Mouse (Mus musculus) megakaryocyte-erythroid progenitor cell, adult 5 weeks (primary cell): Measurements from ENCODE around the gene Eif5a. TPM values are rescaled to one million over a fixed set of nuclear protein-coding genes. Genes with fewer than 3 reads are reported as not detected.

Experiments
- polyA plus RNA-seq: library from polyadenylated mRNA; stranded (reverse); fragments of >175 nt; gene quantifications from 2 replicates; pipeline ENCODE4 v1.2.3, GENCODE M21; 2012

The Eif5a gene
- 2,243 and 2,337 TPM in 2 replicates for polyA plus RNA-seq

GRCm38 (mm10) chr11:69921114-69922011 is at the start of gene Eif5a:
Gene Eif5a, minus strand, starts transcription at chr11:69921958.

GRCm38 (mm10) chr11:69964650-69965270 is 43.0 kb upstream of the Eif5a start, which contains the start of gene Cldn7:
Gene Cldn7, plus strand, starts transcription at chr11:69964779.

DNA sequence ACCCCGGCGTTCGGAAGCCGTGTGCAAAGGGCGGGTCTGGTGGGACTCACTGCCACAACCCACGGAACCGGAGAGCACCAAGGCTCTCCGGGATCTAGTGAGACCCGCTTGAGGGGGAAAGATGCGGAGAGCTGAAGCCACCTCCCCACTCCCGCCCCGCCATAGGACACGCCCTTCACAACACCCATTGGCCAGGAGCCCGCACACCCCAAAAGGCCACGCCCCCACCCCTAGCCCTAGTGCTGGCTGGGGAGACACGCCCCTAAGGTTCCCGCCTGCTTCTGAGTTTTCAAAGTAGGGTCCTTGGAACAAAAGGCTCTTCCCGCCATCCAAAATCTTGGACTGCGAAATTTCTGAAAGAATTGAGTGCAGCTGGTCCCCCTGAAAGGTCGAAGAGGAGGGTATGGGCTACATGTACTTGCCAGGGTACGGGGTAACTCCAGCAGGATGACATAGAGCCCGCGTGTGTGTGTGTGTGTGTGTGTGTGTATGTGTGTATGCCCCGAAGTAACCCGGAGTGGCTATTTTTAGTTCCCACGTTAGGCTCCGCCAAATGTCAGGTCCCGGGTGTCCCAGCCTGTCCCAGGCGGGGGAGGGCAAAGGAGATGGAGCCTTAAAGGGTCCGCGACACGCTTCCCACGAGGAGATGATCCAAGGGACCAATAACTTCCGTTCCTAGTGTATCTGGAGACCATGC is 26.5 kb upstream of the Eif5a start, which contains the start of gene Slc2a4:
Slc2a4 (minus strand) TSS at position 123 of the 697 bp plus-strand sequence.

DNA sequence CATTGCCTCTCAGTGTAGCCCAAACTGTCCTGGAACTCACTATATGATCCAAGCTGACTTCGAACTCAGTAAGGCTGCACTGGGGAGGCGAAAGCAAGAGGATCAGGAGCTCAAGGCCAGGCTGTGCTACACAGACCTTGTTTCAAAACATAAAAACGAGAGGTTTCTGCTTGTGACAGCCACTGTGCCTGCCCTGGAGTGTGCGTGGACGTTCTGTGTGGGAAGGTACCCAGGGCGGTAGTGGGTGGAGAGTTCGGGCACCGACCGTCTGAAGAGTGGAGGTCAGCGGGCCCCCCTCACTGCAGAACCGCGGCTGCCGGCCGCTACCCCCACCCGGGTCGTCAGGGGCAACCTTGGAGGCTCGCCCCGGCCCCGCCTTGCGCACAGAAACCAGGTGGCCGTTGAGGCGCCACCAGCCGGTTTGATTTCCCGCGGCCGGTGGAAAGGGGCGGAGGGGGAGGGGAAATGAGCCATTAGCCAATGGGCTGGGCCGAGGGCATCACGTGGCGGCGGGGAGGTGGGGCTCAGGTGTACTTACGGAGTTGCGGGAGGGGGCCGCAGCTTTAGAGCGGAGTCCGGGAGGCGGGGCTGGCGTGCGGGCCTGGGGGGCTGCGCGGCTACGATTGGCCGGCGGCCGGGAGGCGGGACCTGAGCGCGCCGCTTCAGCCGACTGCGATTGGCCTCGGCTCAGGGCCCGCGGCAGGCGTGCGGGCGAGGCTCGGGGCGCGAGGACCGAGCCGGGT is 13.6 kb upstream of the Eif5a start, which contains the start of gene Ybx2:
Ybx2 (plus strand) TSS at position 660 of the 743 bp plus-strand sequence.

GRCm38 (mm10) chr11:69913554-69914371 is 8.0 kb downstream of the Eif5a start, which contains the start of gene Gps2:
Gene Gps2, plus strand, starts transcription at chr11:69913888.

GRCm38 (mm10) chr11:69900471-69901405 is 21.0 kb downstream of the Eif5a start, which contains the start of the genes 2810408A11Rik and Neurl4:
Gene 2810408A11Rik, minus strand, starts transcription at chr11:69900987.
Gene Neurl4, plus strand, starts transcription at chr11:69901072.

DNA sequence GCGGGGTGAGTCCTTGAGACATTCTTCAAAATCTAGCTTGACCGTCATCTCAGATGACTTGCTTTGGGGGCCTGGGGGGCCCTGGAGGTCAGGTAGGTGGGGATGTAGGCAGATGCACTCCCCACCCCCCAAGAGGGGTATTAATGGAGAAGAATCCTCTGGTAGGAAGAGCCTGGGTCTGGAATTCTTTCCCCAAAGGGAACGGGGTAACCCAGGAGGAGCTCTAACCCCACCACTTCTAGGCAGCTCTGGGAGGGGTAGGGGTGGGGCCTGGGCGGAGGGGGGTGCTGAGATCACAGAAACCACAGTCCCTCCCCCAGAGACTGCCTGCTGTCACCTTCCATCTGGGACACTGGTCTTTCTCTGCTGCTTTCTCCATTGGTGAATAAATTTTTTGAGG is 26.5 kb downstream of the Eif5a start, which contains the start of gene Acap1:
Acap1 (minus strand) TSS at position 249 of the 400 bp plus-strand sequence.

DNA sequence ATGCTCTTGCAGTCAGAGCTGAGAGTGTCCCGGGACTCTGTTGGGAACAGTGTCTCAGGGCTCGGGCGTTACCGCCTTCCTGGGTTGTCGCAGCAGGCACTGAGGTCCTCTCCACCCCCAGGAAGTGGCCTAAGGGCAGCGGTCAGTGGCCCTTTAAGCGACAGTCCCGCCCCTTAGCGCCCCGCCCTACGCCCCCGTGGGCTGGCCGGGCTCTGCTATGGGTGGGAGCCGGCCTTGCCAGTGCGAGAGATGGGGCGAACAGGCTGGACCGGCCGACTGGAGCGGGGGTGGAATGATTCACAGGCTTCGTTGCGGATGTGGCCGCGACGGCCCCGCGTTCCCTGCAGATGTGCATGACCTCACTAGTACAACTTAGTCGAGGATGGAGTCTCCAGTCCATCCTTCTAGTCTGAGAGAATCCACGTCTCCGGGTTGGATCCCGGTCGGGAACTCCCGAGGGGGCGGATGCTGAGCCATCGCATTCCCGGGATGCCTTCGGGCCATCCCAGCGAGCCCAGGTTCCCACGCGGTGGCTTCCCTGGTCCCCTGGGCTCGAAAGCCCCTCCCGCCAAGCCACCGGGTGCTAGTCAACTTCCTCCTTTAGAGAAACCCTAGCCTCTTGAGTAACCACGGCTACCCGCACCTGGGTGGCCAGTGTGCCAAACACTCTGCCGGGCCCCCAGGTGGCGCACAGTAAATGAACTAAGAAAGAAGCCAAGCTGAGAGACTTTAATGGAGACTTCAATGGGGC is 40.7 kb downstream of the Eif5a start, which contains the start of gene Kctd11:
Kctd11 (minus strand) TSS at position 554 of the 751 bp plus-strand sequence.

GRCm38 (mm10) chr11:69877878-69878277 is 43.9 kb downstream of the Eif5a start, which contains the start of gene Tmem95:
Gene Tmem95, minus strand, starts transcription at chr11:69878018.

Other genes with a start within 250 kb of the Eif5a start
- gene Eif4a1, start 249.5 kb downstream of the Eif5a start, polyA plus RNA-seq = 275 and 277 TPM in 2 replicates
- 103 and 104 TPM in 2 replicates for gene Senp3, start 239.9 kb downstream of the Eif5a start, polyA plus RNA-seq
- gene Tnfsf13, start 236.2 kb downstream of the Eif5a start, polyA plus RNA-seq = 11.4 TPM in 2 replicates
- gene Tnfsf12, start 226.1 kb downstream of the Eif5a start, polyA plus RNA-seq = 7.9 and 10.0 TPM in 2 replicates
- 2.5 and 3.6 TPM in 2 replicates for gene Tnfsfm13, start 225.9 kb downstream of the Eif5a start, polyA plus RNA-seq
- gene Polr2a, start 163.3 kb downstream of the Eif5a start, polyA plus RNA-seq = 82.4 and 83.8 TPM in 2 replicates
- not detected in 2 replicates for gene Slc35g3, start 160.0 kb downstream of the Eif5a start, polyA plus RNA-seq
- 3.7 and 6.1 TPM in 2 replicates for gene Zbtb4, start 156.0 kb downstream of the Eif5a start, polyA plus RNA-seq
- gene Chrnb1, start 126.0 kb downstream of the Eif5a start, polyA plus RNA-seq = 1.1 and 1.2 TPM in 2 replicates
- 1.1 and 1.4 TPM in 2 replicates for gene Fgf11, start 120.1 kb downstream of the Eif5a start, polyA plus RNA-seq
- 0.03 TPM in 1 of 2 replicates, not detected in the other for gene Tmem102, start 116.3 kb downstream of the Eif5a start, polyA plus RNA-seq
- gene Gm39566, start 106.7 kb downstream of the Eif5a start, polyA plus RNA-seq = not detected in 2 replicates
- not detected in 2 replicates for gene Spem2, start 103.5 kb downstream of the Eif5a start, polyA plus RNA-seq
- gene Spem1, start 99.8 kb downstream of the Eif5a start, polyA plus RNA-seq = 0.11 TPM in 1 of 2 replicates, not detected in the other
- gene Nlgn2, start 84.2 kb downstream of the Eif5a start, polyA plus RNA-seq = 40.3 and 57.2 TPM in 2 replicates
- gene Tmem256, start 83.4 kb downstream of the Eif5a start, polyA plus RNA-seq = 437 and 678 TPM in 2 replicates
- gene Plscr3, start 75.6 kb downstream of the Eif5a start, polyA plus RNA-seq = 149 and 165 TPM in 2 replicates
- 0.27 and 0.99 TPM in 2 replicates for gene Tnk1, start 63.2 kb downstream of the Eif5a start, polyA plus RNA-seq
- gene Tmem95, start 43.9 kb downstream of the Eif5a start, polyA plus RNA-seq = not detected in 2 replicates
- 1.2 and 1.7 TPM in 2 replicates for gene Kctd11, start 40.6 kb downstream of the Eif5a start, polyA plus RNA-seq
- 138 and 178 TPM in 2 replicates for gene Acap1, start 26.4 kb downstream of the Eif5a start, polyA plus RNA-seq
- 1.7 and 2.8 TPM in 2 replicates for gene 2810408A11Rik, start 21.0 kb downstream of the Eif5a start, polyA plus RNA-seq
- gene Neurl4, start 20.9 kb downstream of the Eif5a start, polyA plus RNA-seq = 79.1 and 86.6 TPM in 2 replicates
- 173 and 210 TPM in 2 replicates for gene Gps2, start 8.1 kb downstream of the Eif5a start, polyA plus RNA-seq
- 1.3 and 1.6 TPM in 2 replicates for gene Ybx2, start 13.8 kb upstream of the Eif5a start, polyA plus RNA-seq
- 0.54 and 1.5 TPM in 2 replicates for gene Slc2a4, start 26.2 kb upstream of the Eif5a start, polyA plus RNA-seq
- gene Cldn7, start 42.8 kb upstream of the Eif5a start, polyA plus RNA-seq = 0.12 TPM in 1 of 2 replicates, not detected in the other
- gene Ctdnep1, start 59.2 kb upstream of the Eif5a start, polyA plus RNA-seq = 253 and 255 TPM in 2 replicates
- 12.4 and 14.3 TPM in 2 replicates for gene Elp5, start 60.6 kb upstream of the Eif5a start, polyA plus RNA-seq
- gene Gabarap, start 69.2 kb upstream of the Eif5a start, polyA plus RNA-seq = 379 and 448 TPM in 2 replicates
- gene Phf23, start 73.8 kb upstream of the Eif5a start, polyA plus RNA-seq = 73.1 and 84.1 TPM in 2 replicates
- 50.0 and 50.7 TPM in 2 replicates for gene Dvl2, start 78.6 kb upstream of the Eif5a start, polyA plus RNA-seq
- gene Acadvl, start 93.5 kb upstream of the Eif5a start, polyA plus RNA-seq = 22.8 and 23.6 TPM in 2 replicates
- gene Dlg4, start 95.0 kb upstream of the Eif5a start, polyA plus RNA-seq = 22.0 and 24.1 TPM in 2 replicates
- not detected in 2 replicates for gene Asgr1, start 132.1 kb upstream of the Eif5a start, polyA plus RNA-seq
- 0.37 and 0.61 TPM in 2 replicates for gene Asgr2, start 170.7 kb upstream of the Eif5a start, polyA plus RNA-seq
- 2.7 and 3.7 TPM in 2 replicates for gene Mgl2, start 208.4 kb upstream of the Eif5a start, polyA plus RNA-seq
- 0.88 and 1.1 TPM in 2 replicates for gene Clec10a, start 234.2 kb upstream of the Eif5a start, polyA plus RNA-seq